Mouse (Mus musculus): ENCODE measurements at regions not wholly inside any gene's neighbourhood (a gene's known extent, or its start where the extent isn't known, plus 50 kb on each side); places are given as distances from the start of the nearest gene placed in this dataset.

DNA sequence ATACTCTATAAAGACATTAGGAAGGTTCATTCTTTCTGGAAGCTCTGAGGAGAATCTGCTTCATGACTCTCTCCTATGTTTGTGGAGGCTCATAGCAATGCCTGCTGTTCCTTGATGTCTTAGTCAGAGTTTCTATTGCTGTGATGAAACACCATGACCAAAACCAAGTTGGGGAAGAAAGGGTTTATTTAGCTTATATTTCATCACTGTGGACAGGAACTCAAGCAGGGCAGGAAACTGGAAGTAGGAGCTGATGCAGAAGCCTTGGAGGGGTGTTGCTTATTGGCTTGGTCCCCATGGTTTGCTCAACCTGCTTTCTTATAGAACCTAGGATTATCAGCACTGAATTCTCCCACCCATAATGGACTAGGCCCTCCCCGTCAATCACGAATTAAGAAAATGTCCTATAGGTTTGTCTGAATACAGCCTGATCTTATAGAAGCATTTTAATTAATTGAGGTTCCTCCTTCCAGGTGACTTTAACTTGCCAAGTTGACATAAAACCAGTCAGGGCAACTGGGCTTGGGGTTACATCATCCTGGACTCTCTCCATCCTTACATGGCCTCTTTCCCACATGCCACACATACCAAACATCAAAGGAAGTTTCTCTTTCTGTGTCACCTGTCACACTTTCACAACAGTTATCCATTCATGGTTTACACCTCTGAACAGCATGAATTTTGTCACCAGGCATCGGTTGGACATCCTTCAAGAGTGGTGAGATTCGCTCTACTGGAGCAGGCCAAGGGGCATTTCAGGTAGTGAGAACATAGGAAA, 85.3 kb upstream of the Serp2 start:
- Histone ChIP-seq H3K9ac (no peak overlapping the region), H3K27me3 (no peaks in the 10 kb centered on the region), H3K9me3 (replicated peaks) (no peaks in the 10 kb centered on the region), H3K4me3 (no peak overlapping the region), H3K4me2 (replicated peaks) (no peak overlapping the region), H3K4me1 (no peaks in the 10 kb centered on the region), H3K36me3 (no peaks in the 10 kb centered on the region), H3K27ac (no peak overlapping the region)
- WGBS = 91% methylated on average over 4 of the region's 4 CpGs
- no peak for ATAC-seq (ENCODE audit: low FRiP score)

DNA sequence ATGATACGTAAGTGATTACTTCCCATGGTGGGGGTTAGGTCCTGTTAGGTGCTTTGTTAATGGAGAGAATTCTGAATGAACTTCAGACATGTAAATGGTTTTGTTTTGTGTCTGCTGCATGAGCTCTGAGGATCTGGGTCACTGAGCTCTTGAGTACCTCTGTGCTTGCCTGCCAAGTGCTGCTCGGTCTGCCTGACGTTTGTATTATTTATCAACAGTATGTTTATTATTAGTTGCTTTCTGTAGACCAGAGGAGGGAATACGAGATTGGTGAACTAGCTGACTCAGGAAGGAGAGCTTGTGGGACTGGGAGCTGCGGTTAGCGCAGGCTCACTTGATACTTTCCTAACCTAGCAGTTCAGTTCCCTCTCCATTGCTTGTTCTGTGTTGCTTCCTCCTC, 76.5 kb upstream of the Serp2 start:
- no peaks in the 10 kb centered on the region for H3K36me3 ChIP-seq
- WGBS = 62% methylated on average over 6 of the region's 6 CpGs

DNA sequence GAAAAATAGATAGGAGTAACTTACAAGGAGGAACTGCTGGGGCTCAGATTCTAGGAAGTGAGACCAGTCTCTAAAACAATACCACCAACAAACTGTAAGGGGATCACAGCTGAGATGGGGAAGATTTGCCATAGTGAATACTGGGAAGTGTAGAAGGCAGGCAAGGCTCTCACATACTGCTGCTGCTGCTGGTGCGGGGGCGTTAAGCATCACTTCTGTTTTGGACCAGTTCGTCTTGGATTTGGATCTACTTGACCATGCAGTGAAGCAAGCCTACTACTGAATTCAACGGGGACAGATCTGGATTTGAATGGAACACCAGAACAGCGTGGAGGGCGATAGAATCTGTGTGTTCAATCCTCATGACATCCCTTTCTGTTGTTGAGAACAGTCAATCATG, 76.1 kb upstream of the Serp2 start:
- H3K9ac ChIP-seq = no peak overlapping the region

More for the DNA sequence above, 76.5 kb upstream of the Serp2 start:
- Histone ChIP-seq H3K9ac (no peak overlapping the region), H3K27me3 (no peaks in the 10 kb centered on the region), H3K4me3 (no peak overlapping the region), H3K9me3 (replicated peaks) (no peaks in the 10 kb centered on the region), H3K4me1 (peaks cover 20% of the 10 kb centered on the region), H3K4me2 (replicated peaks) (no peak overlapping the region), H3K27ac (no peak overlapping the region)
- ATAC-seq (ENCODE audit: low FRiP score) = no peak

DNA sequence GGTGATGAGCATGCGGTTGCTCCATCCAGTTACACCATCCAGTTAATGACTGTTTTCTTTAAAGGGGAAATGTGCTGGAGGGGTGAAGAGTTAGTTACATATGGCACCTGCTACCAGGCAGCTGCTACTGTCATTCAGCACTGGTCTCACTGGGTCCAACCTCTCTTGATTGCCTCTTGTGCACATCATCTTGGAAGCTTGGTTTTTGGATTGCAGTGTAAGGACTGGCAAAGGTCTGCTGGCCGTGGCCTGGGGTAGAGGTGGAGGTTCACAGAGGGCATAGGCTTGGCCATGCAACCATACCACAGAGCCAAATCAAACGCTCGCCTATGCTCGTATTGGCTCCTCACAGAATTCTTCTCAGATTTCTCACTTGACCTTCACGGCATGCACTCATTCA, 75.1 kb upstream of the Serp2 start:
- 72% methylated on average over 6 of the region's 6 CpGs for WGBS
- Histone ChIP-seq H3K4me2 (replicated peaks) (no peak overlapping the region), H3K4me1 (peaks cover 20% of the 10 kb centered on the region), H3K36me3 (no peaks in the 10 kb centered on the region), H3K27me3 (no peaks in the 10 kb centered on the region), H3K9me3 (replicated peaks) (no peaks in the 10 kb centered on the region), H3K27ac (no peak overlapping the region), H3K4me3 (no peak overlapping the region), H3K9ac (no peak overlapping the region)
- no peak for ATAC-seq (ENCODE audit: low FRiP score)

More for the DNA sequence above, 76.1 kb upstream of the Serp2 start:
- no peaks in the 10 kb centered on the region for H3K36me3 ChIP-seq
- 66% methylated on average over 6 of the region's 6 CpGs for WGBS
- no peaks in the 10 kb centered on the region for H3K27me3 ChIP-seq
- H3K9me3 ChIP-seq (replicated peaks) = no peaks in the 10 kb centered on the region
- H3K4me1 ChIP-seq = peaks cover 20% of the 10 kb centered on the region
- H3K4me3 ChIP-seq = no peak overlapping the region
- no peak overlapping the region for H3K4me2 ChIP-seq (replicated peaks)
- no peak for ATAC-seq (ENCODE audit: low FRiP score)
- H3K27ac ChIP-seq = no peak overlapping the region

DNA sequence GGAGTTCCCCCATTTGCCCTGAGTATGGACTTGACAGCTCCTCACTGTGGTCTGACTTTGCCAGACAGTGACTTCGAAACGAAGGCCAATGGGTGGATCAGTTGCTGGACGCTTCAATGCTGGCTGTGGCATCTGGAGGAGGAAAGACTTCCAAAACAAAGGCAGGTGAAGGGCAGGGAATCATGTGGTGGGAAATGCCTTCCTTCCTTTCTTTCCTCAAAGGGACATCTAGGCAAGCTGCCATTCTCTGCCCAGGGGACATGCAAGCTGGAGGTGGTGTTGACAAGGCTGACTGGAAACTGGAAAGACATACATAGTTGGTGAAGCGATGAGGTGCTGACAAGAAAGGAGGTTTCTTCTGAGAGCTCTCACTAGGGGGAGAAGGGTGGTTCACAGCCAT, 74.5 kb upstream of the Serp2 start:
- Histone ChIP-seq H3K9me3 (replicated peaks) (no peaks in the 10 kb centered on the region), H3K36me3 (no peaks in the 10 kb centered on the region), H3K4me2 (replicated peaks) (no peak overlapping the region), H3K9ac (no peak overlapping the region), H3K4me3 (no peak overlapping the region), H3K4me1 (peaks cover 22% of the 10 kb centered on the region), H3K27ac (no peak overlapping the region), H3K27me3 (no peaks in the 10 kb centered on the region)
- no peak for ATAC-seq (ENCODE audit: low FRiP score)
- 81% methylated on average over 4 of the region's 4 CpGs for WGBS

DNA sequence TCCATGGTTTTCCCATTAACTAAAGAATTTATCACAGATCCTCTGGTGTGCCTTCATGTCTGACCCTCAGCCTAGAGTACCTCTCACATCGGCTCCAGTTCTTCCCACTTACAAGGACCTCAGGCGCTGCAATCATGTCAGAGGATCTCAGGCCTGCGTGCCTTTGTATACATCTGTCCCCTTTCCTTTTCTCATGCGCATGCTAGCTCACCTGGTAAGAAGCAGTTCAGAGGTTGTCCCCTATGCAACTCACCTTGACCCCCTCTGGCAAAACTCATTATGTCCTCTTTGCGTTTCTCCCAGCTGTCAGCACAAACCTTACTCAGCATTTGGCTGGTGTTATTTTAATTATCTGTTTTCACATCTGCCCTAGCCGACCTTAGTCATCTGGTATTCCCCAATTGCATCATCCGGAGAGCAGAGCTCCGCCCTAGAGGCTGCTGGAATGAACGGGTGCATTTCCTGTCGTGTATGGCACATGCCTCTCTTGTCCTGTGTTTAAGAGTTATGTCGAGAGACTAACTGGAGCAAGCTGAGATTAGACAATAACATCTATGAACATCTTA, 73.3 kb upstream of the Serp2 start:
- Histone ChIP-seq H3K4me1 (peaks cover 33% of the 10 kb centered on the region), H3K27ac (no peak overlapping the region), H3K27me3 (no peaks in the 10 kb centered on the region), H3K9ac (no peak overlapping the region), H3K36me3 (no peaks in the 10 kb centered on the region), H3K4me2 (replicated peaks) (no peak overlapping the region), H3K9me3 (replicated peaks) (no peaks in the 10 kb centered on the region), H3K4me3 (no peak overlapping the region)
- WGBS = 79% methylated on average over 11 of the region's 11 CpGs
- ATAC-seq (ENCODE audit: low FRiP score) = no peak

DNA sequence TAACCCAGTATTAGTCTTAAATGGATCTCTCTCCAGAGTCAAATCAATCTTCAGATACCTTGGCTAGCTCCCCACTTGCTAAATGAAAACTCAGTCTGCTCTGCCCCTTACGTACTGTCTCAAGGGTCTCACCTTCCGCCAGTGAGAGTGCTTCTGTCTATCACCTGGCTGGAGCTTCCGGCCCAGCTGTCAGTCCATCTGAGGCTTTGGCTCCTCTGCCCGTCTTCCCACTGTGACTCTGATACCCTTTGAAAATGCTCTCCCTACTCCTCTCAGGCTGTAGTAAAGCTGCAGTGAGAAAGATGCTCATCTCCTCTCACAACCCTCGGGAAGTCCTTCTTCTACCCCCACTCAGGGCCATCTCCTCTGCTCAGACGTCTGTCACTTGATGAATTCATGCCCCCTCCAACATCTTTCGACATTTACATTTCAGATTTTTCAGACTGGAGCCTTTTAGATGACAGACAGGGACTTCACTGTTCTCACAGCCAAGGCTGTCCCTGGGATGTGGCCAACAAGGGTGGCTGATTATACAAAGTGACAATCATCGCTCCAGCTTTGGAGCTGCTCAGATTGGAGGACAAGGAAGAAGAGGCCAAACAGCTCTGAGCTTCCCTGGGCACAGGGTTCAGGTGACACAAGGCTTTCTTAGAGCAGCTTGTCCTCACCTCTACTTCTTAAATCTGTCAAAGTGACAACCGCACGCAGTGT, 71.6 kb upstream of the Serp2 start:
- WGBS = 77% methylated on average over 10 of the region's 10 CpGs
- no peaks in the 10 kb centered on the region for H3K36me3 ChIP-seq
- H3K27me3 ChIP-seq = no peaks in the 10 kb centered on the region
- H3K4me1 ChIP-seq = peaks cover 40% of the 10 kb centered on the region
- no peak for ATAC-seq (ENCODE audit: low FRiP score)
- H3K4me2 ChIP-seq (replicated peaks) = no peak overlapping the region
- no peaks in the 10 kb centered on the region for H3K9me3 ChIP-seq (replicated peaks)
- no peak overlapping the region for H3K9ac ChIP-seq
- H3K4me3 ChIP-seq = no peak overlapping the region
- H3K27ac ChIP-seq = no peak overlapping the region; the same call in 1 of the 2 replicates

DNA sequence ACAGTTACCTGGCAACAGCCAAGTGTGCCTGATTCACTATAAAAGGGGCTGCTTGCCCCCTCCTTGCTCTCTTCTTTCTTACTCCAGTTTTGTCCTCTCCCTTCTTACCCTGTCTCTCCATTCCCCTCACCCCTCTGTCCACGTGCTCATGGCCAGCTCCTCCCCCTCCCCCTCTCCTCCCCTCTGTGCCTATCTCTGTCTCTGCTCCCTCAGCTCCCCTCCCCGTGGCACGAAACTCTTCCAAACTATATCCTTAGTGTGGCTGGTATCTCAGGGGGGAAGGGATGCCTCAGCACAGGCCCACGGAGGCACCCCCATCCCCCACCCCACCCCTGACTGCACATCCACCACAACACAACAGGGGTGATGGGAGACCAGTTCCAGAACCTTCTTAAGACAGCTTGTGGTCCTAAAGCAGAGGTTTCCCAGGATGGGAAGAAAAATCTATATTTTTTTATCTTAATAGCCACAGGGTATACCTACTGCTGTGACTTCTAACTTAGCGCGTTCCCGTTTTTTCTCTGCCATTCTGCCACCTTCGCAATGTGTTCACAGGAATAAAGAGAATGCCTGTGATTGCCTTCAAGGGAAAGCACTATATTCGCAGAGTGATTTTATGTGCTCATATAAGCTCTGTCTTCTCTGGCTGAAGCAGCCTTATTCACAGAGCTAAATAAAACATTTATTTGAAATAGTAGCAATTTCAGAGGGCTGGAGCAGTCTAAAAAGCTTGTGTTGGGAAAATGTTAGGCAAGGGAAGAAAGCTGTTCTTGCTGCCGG, 69.1 kb upstream of the Serp2 start:
- WGBS = 56% methylated on average over 10 of the region's 10 CpGs
- H3K4me1 ChIP-seq = peaks cover 40% of the 10 kb centered on the region

DNA sequence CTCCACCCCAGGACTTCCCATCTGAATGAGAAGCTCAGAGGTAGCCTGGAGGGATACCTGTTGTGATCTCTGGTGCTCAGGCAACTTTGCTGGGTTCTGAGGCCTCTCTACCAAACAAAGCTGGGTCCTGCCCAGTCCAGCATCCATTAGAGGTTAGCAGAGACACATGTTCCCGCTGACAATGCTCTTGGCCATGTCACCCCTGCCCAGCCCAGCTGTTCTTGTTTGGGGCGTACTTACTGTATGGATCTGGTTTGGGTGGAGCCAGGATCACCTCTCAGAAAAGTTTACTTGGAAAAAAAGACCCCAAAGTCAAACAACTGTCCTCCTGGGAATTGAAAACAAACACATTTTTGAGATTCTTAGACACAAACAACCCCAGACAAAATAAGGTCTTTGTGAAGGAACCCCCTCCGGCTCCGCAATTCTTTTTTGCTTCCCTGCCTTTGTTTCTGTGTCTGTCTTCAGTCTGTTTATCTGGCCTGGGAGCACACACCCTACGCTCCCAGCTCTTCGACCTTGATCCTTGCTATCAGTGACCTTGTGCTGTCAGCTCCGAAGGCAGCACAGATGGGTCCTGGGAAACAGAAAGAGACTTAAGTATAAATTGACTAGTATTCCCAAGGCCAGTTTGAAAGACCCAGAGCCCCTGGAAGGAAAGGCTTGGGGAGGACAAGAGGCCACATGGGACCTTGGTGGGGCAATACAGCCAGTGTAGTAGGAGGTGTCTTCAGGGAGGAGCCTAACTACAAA, 68.1 kb upstream of the Serp2 start:
- peak overlapping the region; percentile 40; the same call in 1 of the 2 replicates for H3K27ac ChIP-seq
- no peak overlapping the region for H3K4me2 ChIP-seq (replicated peaks)
- H3K36me3 ChIP-seq = no peaks in the 10 kb centered on the region
- no peak overlapping the region for H3K4me3 ChIP-seq
- H3K9ac ChIP-seq = no peak overlapping the region
- peak; percentile 8; the same call in 1 of the 2 replicates for ATAC-seq (ENCODE audit: low FRiP score)
- peaks cover 36% of the 10 kb centered on the region for H3K4me1 ChIP-seq
- 50% methylated on average over 7 of the region's 7 CpGs for WGBS
- H3K27me3 ChIP-seq = no peaks in the 10 kb centered on the region
- H3K9me3 ChIP-seq (replicated peaks) = no peaks in the 10 kb centered on the region

More for the DNA sequence above, 69.1 kb upstream of the Serp2 start:
- Histone ChIP-seq H3K9ac (no peak overlapping the region), H3K36me3 (no peaks in the 10 kb centered on the region), H3K4me3 (no peak overlapping the region), H3K9me3 (replicated peaks) (no peaks in the 10 kb centered on the region), H3K27me3 (no peaks in the 10 kb centered on the region), H3K27ac (no peak overlapping the region), H3K4me2 (replicated peaks) (no peak overlapping the region)
- ATAC-seq (ENCODE audit: low FRiP score) = peak; percentile 59

DNA sequence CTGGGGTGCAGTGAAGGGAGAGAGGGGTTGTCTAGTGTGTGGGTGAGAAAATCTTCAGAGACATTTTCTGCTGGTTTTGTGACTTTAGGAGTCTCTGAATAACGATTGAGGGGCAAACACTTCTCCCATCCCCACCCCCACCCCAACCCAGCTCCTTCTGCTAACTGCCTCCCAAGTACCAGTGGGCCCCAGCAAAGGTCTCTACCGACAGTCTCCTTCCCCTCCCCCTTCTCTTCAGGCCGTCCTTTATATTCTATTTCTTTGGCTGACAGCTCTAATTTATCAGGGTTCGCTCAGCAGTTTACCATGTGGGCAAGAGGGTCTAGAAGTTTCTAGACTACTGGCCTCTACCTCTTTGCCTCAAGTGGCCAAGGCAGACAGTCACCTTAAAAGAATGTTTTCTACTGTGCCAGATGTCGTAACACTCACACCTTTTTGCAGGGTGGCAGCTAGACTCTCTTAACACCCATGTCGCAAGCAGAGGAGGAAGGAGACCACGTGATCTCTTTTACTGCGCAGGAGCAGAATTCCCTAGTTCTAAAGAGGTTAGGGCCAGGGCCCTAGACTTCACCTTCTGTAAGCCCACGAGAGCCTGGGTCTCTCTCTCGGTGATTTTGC, 66.8 kb upstream of the Serp2 start:
- Histone ChIP-seq H3K4me3 (no peak overlapping the region), H3K9me3 (replicated peaks) (no peaks in the 10 kb centered on the region), H3K36me3 (no peaks in the 10 kb centered on the region), H3K4me2 (replicated peaks) (no peak overlapping the region), H3K27ac (peak overlapping the region; percentile 24), H3K4me1 (peaks cover 40% of the 10 kb centered on the region), H3K27me3 (no peaks in the 10 kb centered on the region), H3K9ac (no peak overlapping the region)
- no peak for ATAC-seq (ENCODE audit: low FRiP score)
- 27% methylated on average over 10 of the region's 10 CpGs for WGBS

DNA sequence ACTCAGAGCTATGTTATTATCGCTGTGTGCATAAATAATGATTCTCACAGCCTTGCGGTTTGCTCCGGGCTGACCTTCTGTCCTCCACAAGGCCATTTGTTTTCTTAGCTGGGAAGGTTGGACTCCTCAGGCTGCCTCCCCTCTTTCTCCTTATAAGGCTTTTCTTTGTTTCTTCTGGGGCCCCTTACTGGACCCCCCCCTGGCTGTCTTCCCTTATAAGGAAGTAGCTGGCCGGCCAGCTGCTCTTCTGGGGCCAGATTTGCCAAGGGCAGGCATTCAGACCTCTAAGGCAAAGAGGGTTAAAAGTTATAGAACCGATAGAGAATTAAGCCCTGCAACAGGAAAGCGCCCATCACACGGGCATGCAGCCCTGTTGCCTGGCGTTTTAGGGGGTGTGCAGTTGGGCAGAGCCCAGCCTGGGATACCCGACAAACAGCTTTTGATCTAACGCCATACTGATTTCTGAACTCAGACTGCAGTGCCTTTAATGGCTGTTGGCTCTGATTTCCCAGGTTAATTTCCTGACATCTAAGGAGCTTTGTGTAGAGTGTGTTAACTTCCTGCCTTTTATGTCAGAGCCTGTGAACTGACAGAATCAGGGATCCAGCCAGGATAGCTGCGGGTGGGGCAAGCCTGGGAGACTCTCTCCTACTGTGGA, 66.1 kb upstream of the Serp2 start:
- Histone ChIP-seq H3K9ac (no peak overlapping the region), H3K4me2 (replicated peaks) (peak overlapping the region; percentile 21; the same call in 1 of the 2 replicates), H3K4me1 (peaks cover 39% of the 10 kb centered on the region), H3K36me3 (no peaks in the 10 kb centered on the region), H3K9me3 (replicated peaks) (no peaks in the 10 kb centered on the region), H3K27me3 (no peaks in the 10 kb centered on the region), H3K27ac (peak overlapping the region; percentile 24), H3K4me3 (no peak overlapping the region)
- 3% methylated on average over 11 of the region's 11 CpGs for WGBS
- ATAC-seq (ENCODE audit: low FRiP score) = peak; percentile 15; the same call in 1 of the 2 replicates
